Mouse (Mus musculus) adrenal gland, adult (tissue): ENCODE data around the gene Tex52.

Experiments
- DNase-seq, 2 experiments: peaks; one replicate each; pipeline ENCODE4 v3.0.0; 2022 to 2023; ENCODE audit warnings: low spot score in 1 of 2; ENCODE audit not compliant: inconsistent age in 2 of 2

Gene Tex52

DNA sequence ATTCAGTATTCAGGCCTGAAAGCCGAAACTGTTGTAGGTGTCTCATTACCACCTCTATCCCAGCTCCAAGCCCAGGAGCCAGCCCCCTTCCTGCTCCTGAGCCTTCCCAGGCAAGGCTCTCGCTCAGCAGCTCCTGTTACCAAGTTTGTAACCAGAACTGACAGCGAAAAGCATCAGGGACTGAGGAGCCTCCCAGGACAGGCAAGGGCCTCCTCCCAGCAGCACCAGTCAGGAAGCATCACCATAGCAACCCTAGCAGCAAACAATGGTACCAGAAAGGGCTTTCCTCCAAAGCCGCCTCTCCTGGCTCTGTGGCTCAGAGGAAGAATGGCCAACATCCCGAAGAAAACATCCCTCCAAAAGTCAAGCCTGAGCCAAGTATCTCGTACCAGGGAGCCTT is at the start of gene Tex52, which contains the start of gene Gm44596:
Gene Tex52, plus strand, starts transcription at position 265 of the 400 bp plus-strand sequence.
Gene Gm44596, plus strand, starts transcription at position 312 of the 400 bp plus-strand sequence.
- DNase-seq, result peak in 1 of 2 experiments; percentile 28

- peak; percentile 59 to 87 for DNase-seq
Measured at GRCm38 (mm10) chr6:128334397-128335124, 40.7 kb upstream of the Tex52 start.

GRCm38 (mm10) chr6:128337467-128337866 is 37.8 kb upstream of the Tex52 start:
- DNase-seq, result no peak

DNA sequence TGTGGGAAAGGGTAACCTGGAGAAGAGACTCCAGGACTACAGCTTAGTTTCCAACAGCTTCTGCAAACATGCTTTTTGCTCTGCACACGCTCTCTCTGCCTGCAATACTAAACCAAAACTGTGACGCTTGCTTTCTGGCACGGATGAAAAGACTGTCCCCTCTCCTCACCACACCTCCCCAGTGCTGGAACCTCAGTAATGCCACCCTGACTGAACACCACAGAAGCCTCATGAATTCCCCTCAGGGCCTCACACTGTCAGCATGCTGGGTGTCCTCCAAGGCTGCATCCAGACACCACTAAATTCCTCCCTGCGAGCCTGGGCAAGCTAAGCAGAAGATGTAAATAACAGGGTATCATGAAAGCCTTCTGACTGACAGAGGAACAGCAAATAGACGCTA is 36.4 kb upstream of the Tex52 start:
- DNase-seq, result no peak

GRCm38 (mm10) chr6:128341956-128342723 is 33.1 kb upstream of the Tex52 start:
- no peak for DNase-seq

DNA sequence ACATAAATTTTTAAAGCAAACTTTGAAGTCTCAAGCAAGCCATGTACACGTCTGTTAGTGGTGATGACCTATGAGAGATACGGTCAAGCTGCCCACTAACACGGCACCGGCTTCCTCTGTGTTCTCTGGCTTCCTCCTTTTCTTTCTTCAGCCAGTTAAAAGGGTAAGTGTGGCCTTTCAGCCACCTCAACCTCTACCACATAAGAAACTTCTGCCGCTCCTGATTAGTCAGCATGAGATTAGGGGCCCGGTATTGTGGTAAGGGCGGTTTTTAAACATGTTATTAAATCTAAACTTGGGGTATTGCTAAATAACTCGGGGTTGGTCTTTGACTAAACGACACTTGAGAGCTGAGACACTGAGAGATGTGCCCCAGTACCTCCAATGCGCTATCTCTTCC is 29.6 kb upstream of the Tex52 start:
- peak; percentile 33 to 71 for DNase-seq

GRCm38 (mm10) chr6:128346782-128347181 is 28.5 kb upstream of the Tex52 start:
- no peak for DNase-seq

- DNase-seq, result no peak
Measured at GRCm38 (mm10) chr6:128349711-128350110, 25.5 kb upstream of the Tex52 start.

DNA sequence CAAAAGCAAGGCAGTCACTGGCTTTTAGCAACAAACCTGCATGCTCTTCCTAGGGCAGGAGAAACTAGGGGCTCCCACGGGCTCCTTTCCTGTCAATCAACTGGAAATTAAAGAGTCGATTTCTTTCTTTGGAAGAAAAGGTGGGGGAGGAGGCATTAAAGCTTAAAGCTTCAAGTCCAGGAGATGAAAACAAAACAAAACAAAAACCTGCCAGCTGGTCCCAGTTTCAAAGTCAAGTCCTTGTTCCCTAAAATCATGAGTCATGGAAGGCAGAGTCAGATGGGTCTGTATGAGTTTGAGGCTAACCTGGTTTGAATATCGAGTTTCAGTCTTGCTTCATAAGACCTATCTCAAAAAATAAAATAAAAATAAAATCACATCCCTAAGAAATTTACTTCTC is 21.1 kb upstream of the Tex52 start:
- DNase-seq, result peak in 1 of 2 experiments; percentile 65

DNA sequence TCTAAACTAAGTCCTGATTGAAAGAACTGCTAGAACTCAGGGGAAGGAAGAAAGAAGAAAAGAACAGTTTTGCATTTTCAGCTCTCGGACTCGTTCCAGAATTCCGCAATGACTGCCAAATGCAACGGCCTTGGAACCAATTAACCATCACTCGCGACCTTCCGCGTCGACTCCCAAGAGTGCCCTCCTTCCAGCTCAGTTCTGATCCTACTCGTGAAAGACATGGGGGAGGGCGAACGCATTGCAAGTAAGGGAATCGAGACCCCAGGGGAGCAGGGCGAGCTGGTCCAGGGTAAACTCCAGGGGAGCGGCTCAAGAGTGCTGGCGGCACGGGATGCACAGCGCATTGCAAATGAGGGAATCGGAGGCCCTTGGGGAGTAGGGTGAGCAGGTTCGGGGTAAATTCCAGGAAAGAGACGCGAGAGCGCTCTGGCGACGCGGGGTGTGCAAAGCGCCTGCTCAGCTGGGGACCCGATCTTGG is 20.0 kb upstream of the Tex52 start:
- DNase-seq, result peak; percentile 78 to 94

DNA sequence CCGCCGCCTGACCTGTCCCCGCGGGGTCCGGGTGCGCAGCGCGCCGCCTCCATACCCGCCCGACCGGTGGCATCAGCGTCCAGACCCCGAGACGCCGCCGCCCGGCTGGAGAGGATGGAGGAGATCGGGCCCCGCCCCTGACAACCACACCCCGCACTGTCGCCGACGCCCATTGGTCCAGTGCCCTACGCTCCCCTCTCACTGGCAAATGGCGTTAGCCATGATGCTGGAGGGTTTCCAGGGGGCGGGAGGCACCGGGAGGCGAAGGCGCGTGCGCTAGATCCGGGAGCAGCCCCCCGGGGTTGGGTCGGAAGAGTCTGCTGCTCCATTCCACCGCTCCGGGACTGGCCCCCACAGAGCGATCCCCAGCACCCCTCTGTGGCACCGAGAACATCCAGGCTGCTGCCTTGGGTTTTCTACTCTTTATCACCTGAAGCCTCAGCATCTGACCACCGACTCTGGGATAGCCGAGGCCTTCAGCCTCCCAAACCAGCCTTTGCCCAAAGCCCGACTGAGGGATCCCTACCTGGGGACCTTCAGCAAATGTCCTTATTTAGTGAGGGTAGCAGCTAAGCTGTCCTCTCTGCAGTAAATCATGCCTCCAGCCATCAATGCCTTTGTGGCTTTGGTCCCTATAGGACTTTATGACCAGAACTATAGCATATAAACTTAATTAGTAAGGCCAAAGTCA is 19.4 kb upstream of the Tex52 start, which contains the start of gene Tulp3:
Gene Tulp3, minus strand, starts transcription at position 126 of the 691 bp plus-strand sequence.
- DNase-seq, result peak; percentile 97 to 98

- DNase-seq, result peak; percentile 70 to 92
Measured at GRCm38 (mm10) chr6:128358999-128359398, 16.3 kb upstream of the Tex52 start.

DNA sequence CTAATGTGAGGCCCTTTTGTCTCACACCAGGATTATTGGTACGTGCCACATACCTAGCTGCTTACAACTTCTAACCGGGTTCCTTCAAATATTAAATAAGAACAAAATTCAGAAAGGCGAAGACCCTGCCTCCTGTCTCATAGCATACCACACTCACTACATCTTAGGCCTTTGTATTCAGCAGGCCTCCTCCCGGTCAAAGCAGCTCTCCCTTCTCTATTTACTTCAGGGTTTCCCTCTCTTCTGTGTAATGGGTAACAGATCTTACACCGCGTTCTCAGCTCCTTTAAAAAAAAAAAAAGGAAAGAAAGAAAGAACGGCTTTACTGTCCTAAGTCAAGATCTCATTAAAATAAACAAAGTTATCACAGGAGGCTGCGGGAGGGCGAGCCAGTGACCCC is 13.4 kb upstream of the Tex52 start:
- DNase-seq, result no peak

- DNase-seq, result peak; percentile 89 to 95
Measured at GRCm38 (mm10) chr6:128362381-128363006, 12.8 kb upstream of the Tex52 start, which contains the start of the genes Rhno1 and Foxm1. Rhno1 (minus strand) TSS chr6:128362911. Foxm1 (plus strand) TSS chr6:128362967.

GRCm38 (mm10) chr6:128363007-128363825 is 12.0 kb upstream of the Tex52 start:
- no peak for DNase-seq

DNA sequence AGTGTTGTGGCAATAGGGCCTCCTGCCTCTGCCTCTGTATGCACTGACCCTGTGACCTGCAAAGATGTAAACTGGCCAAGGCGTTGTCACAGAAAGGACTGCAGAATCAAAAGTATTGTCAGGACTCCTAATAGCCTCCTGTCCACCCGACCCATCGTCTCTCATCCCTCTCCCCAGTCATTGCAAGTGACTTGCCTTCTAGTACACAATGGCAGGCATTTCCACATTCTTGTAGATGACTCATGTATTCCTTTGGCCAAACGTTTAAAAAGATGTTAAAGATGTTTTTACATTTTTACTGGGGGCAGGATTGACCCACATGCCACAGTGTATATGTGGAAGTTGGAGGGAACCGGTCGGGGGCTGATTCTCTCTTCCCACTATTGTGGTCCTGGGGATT is 10.5 kb upstream of the Tex52 start:
- no peak for DNase-seq

- DNase-seq, result no peak
Measured at GRCm38 (mm10) chr6:128366466-128366865, 8.8 kb upstream of the Tex52 start.

DNA sequence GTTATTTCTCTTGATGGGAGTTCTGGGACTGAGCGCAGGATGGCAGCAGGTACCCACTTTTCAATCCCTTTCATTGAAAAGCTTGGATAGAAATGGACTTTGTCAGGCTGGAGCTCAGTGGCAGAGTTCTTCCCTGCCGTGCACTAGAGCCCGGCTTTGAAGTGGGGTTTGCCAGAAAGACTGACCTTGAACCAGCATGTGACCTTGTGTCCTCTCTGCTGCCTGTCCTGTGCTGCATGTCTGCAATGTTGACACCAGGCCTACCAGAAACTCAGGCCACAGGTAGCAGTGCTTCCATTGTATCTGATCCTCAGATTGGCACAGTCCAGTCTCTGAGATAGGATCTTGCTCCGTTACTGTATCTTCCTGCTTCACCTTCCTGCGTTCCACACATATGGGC is 5.2 kb upstream of the Tex52 start:
- DNase-seq, result peak in 1 of 2 experiments; percentile 37

- DNase-seq, result no peak
Measured at GRCm38 (mm10) chr6:128376371-128377085, 1.3 kb downstream of the Tex52 start.
